Mouse (Mus musculus) skeletal muscle tissue, adult 2 months (tissue): ENCODE results near the gene Mical3.

Experiments
- DNase-seq: peaks from one replicate; pipeline ENCODE4 v3.0.0-alpha.2; 2012; ENCODE audit warnings: low read depth, low spot score

Mical3 gene

GRCm38 (mm10) chr6:121053585-121054112 is 77.2 kb downstream of the Mical3 start:
- no peak for DNase-seq

GRCm38 (mm10) chr6:121051972-121052629 is 78.7 kb downstream of the Mical3 start:
- no peak for DNase-seq

GRCm38 (mm10) chr6:121051411-121051810 is 79.4 kb downstream of the Mical3 start:
- peak; percentile 84 for DNase-seq

GRCm38 (mm10) chr6:121048696-121049095 is 82.1 kb downstream of the Mical3 start:
- no peak for DNase-seq

- DNase-seq = no peak
Observed at GRCm38 (mm10) chr6:121045345-121046080, 85.3 kb downstream of the Mical3 start.

- no peak for DNase-seq
Observed at GRCm38 (mm10) chr6:121043434-121044189, 87.2 kb downstream of the Mical3 start.

GRCm38 (mm10) chr6:121039719-121040118 is 91.1 kb downstream of the Mical3 start:
- no peak for DNase-seq

- no peak for DNase-seq
Observed at GRCm38 (mm10) chr6:121039286-121039685, 91.5 kb downstream of the Mical3 start.

- peak; percentile 36 for DNase-seq
Observed at GRCm38 (mm10) chr6:121037086-121037485, 93.7 kb downstream of the Mical3 start.

- DNase-seq = no peak
Observed at GRCm38 (mm10) chr6:121035929-121036328, 94.9 kb downstream of the Mical3 start.

- DNase-seq = no peak
Observed at GRCm38 (mm10) chr6:121035268-121035667, 95.5 kb downstream of the Mical3 start.

- no peak for DNase-seq
Observed at GRCm38 (mm10) chr6:121033250-121033649, 97.5 kb downstream of the Mical3 start.

- no peak for DNase-seq
Observed at GRCm38 (mm10) chr6:121031370-121031769, 99.4 kb downstream of the Mical3 start.

- no peak for DNase-seq
Observed at GRCm38 (mm10) chr6:121029897-121030589, 100.8 kb downstream of the Mical3 start.

- no peak for DNase-seq
Observed at GRCm38 (mm10) chr6:121028514-121028913, 102.3 kb downstream of the Mical3 start.

- peak; percentile 81 for DNase-seq
Observed at GRCm38 (mm10) chr6:121027314-121027713, 103.5 kb downstream of the Mical3 start.

- no peak for DNase-seq
Observed at GRCm38 (mm10) chr6:121026866-121027265, 103.9 kb downstream of the Mical3 start.

GRCm38 (mm10) chr6:121026019-121026584 is 104.7 kb downstream of the Mical3 start:
- DNase-seq = no peak

- DNase-seq = peak; percentile 45
Observed at GRCm38 (mm10) chr6:121018147-121018546, 112.7 kb downstream of the Mical3 start.

GRCm38 (mm10) chr6:121017436-121018031 is 113.3 kb downstream of the Mical3 start:
- peak; percentile 70 for DNase-seq

- DNase-seq = no peak
Observed at GRCm38 (mm10) chr6:121016097-121016496, 114.7 kb downstream of the Mical3 start.
